Mouse (Mus musculus) cerebellum, adult 2 months (tissue): ENCODE data around the gene Krt33a. TPM values are rescaled to one million over a fixed set of nuclear protein-coding genes. Genes with fewer than 3 reads are reported as not detected.

ENCODE experiments used
- DNase-seq, 2 experiments: peaks; one replicate each; pipeline ENCODE4 v3.0.0; 2021
- H3K27ac ChIP-seq: fragments of 200-500 bp; 2 replicates; pipeline ENCODE4 v1.5.1; 2012; ENCODE audit warnings: low read length, control low read depth, inconsistent platforms; ENCODE audit not compliant: insufficient read depth
- H3K27me3 ChIP-seq: fragments of 200-500 bp; 2 replicates; pipeline ENCODE4 v1.6.1; 2012; ENCODE audit warnings: inconsistent platforms, mild to moderate bottlenecking, low read length, moderate library complexity; ENCODE audit not compliant: control insufficient read depth, insufficient read depth
- H3K4me1 ChIP-seq: fragments of 200-500 bp; 2 replicates; pipeline ENCODE4 v1.6.1; 2011; ENCODE audit warnings: low read length; ENCODE audit not compliant: control insufficient read depth, insufficient read depth
- H3K4me3 ChIP-seq: fragments of 200-500 bp; replicated peaks from 2 replicates; pipeline ENCODE3; 2011; ENCODE audit warnings: mild to moderate bottlenecking, low read depth, low read length, control low read depth; ENCODE audit not compliant: insufficient read depth
- CTCF ChIP-seq: fragments of 200-500 bp; IDR thresholded peaks from 2 replicates; pipeline ENCODE4 v1.5.1; 2011; ENCODE audit warnings: low read depth, mild to moderate bottlenecking, control low read depth, low read length, moderate library complexity, borderline replicate concordance; ENCODE audit not compliant: insufficient read depth
- POLR2A ChIP-seq: fragments of 200-500 bp; IDR thresholded peaks from 2 replicates; pipeline ENCODE4 v1.6.1; 2011; ENCODE audit warnings: low read length, control low read depth, borderline replicate concordance; ENCODE audit not compliant: insufficient read depth
- WGBS: fragments of 180-500 bp; shearing (Covaris S2); methylation state at CpG from one replicate; pipeline ENCODE4 v1.1.7; 2018; 5-methylcytosine and 5-hydroxymethylcytosine counted together
- polyA plus RNA-seq: library from polyadenylated mRNA; depleted of rRNA; stranded (reverse); fragments of >200 nt; gene quantifications from 2 replicates; pipeline ENCODE4 v1.2.3, GENCODE M21; 2012

Gene Krt33a
- polyA plus RNA-seq, 1 experiment: not detected

- H3K27ac ChIP-seq: no peak overlapping the region
- no peaks in the 10 kb centered on the region; the same call in 1 of the 2 replicates for H3K4me1 ChIP-seq
- no peaks in the 10 kb centered on the region for H3K27me3 ChIP-seq
These were observed 21.7 kb downstream of the Krt33a start for GRCm38 (mm10) chr11:99994384-99994661.

DNA sequence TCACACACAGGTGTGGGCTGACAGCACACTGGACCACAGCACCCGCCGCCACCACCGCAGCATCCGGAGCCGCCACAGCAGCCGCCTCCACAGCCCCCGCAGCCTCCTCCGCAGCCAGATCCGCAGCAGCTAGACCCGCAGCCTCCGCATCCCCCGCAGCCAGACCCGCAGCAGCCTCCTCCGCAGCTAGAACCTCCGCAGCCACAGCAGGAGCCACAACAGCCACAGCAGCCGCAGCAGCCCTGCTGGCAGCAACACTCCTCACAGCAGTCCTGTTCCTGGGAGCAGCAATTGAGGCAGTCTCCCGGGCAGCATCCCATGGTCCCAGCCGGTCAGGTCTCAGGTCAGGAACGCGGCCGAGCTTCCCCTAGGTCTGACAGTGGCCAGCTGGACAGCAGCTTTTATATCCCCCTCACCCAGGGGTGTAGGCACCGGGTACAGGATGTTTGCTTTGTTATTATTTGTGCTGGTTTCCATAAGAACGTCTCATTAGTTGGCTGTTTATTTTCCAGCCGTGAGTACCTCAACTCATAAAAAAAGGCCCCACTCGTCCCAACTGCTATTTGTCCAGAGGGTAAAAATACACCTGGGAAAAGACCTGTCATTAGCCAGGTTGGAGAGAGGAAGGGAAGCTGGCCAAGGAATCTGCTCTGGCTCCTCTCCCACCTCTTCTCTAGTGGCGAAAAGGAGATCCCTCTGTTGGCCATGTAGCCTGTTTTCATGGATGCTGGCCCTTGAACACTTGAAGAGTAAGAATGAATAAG lies 22.2 kb downstream of the Krt33a start, which contains the start of gene Krtap17-1:
Gene Krtap17-1, minus strand, starts transcription at position 375 of the 764 bp plus-strand sequence.
- H3K27me3 ChIP-seq: no peaks in the 10 kb centered on the region
- no peak for TF ChIP-seq CTCF
- TF ChIP-seq POLR2A: no peak
- no peaks in the 10 kb centered on the region; the same call in 1 of the 2 replicates for H3K4me1 ChIP-seq
- 26% methylated on average over 26 of the region's 26 CpGs for WGBS
- no peak for DNase-seq
- no peak within 1 kb of the TSS for H3K27ac ChIP-seq
- H3K4me3 ChIP-seq: no peak within 1 kb of the TSS

More at GRCm38 (mm10) chr11:99994384-99994661, 21.7 kb downstream of the Krt33a start:
- no peak for DNase-seq
- WGBS: 73% methylated on average over 4 of the region's 4 CpGs
- no peak overlapping the region for H3K4me3 ChIP-seq
- TF ChIP-seq POLR2A (no peak), CTCF (no peak)

DNA sequence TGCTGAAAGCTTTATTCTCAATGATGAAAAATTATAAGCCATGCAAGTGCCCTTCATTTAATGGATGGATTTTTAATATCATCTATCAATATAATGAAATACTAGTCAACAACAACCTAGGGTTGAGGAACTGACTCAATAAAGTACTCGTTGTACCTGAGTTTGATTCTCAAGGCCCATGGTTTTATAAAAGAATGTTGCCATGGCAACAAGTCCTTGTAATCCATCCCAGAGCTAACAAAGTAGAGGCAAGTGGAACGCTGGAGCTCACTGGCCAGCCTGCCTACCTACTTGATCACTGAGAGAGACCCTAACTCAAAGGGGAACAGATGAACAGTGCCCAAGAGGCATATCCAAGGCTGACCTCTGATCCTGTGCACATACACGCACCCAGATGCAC lies 25.4 kb downstream of the Krt33a start:
- TF ChIP-seq CTCF: no peak
- WGBS: 72% methylated on average over 3 of the region's 3 CpGs
- peaks cover 11% of the 10 kb centered on the region for H3K4me1 ChIP-seq
- H3K27ac ChIP-seq: no peak overlapping the region
- H3K4me3 ChIP-seq: no peak overlapping the region
- no peaks in the 10 kb centered on the region for H3K27me3 ChIP-seq
- no peak for DNase-seq

GRCm38 (mm10) chr11:99989881-99990405 lies 26.1 kb downstream of the Krt33a start:
- Histone ChIP-seq H3K27ac (no peak overlapping the region), H3K4me3 (no peak overlapping the region), H3K27me3 (no peaks in the 10 kb centered on the region), H3K4me1 (peaks cover 13% of the 10 kb centered on the region)
- 79% methylated on average over 6 of the region's 6 CpGs for WGBS
- TF ChIP-seq CTCF (no peak), POLR2A (no peak)
- DNase-seq: peak in 1 of 2 experiments; percentile 11

GRCm38 (mm10) chr11:99988530-99988929 lies 27.5 kb downstream of the Krt33a start:
- TF ChIP-seq POLR2A (no peak), CTCF (no peak)
- H3K4me3 ChIP-seq: no peak overlapping the region
- no peak overlapping the region for H3K27ac ChIP-seq
- no peaks in the 10 kb centered on the region for H3K27me3 ChIP-seq
- DNase-seq: no peak
- WGBS: 95% methylated on average over 3 of the region's 3 CpGs
- H3K4me1 ChIP-seq: peaks cover 15% of the 10 kb centered on the region

DNA sequence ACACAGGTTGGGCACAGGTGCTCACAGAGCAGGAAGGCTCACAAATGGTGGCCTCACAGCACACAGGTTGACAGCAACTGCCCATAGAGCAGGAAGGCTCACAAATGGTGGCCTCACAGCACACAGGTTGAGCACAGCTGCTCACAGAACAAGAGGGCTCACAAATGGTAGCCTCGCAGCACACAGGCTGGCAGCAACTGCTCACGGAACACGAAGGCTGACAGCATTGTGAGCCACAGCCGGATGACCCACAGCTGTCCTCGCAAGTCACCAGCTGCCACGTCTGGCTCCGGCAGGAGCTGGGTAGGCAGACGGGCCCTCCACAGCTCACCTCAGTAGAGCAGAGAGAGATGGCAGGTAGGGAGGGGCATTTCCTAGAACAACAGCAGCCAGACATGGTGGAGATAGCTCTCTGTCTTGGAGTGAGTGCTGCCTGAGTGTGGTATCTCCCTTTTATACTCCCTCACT lies 29.8 kb downstream of the Krt33a start, which contains the start of gene Krtap16-1:
Gene Krtap16-1, minus strand, starts transcription at position 418 of the 468 bp plus-strand sequence.
- WGBS: 71% methylated on average over 8 of the region's 8 CpGs
- no peak for DNase-seq
- Histone ChIP-seq H3K4me3 (no peak within 1 kb of the TSS), H3K27me3 (no peaks in the 10 kb centered on the region), H3K4me1 (peaks cover 15% of the 10 kb centered on the region), H3K27ac (peak within 1 kb of the TSS; percentile 26)
- no peak for TF ChIP-seq POLR2A
- no peak for TF ChIP-seq CTCF

GRCm38 (mm10) chr11:99985291-99986092 lies 30.5 kb downstream of the Krt33a start:
- WGBS: 10% methylated on average over 20 of the region's 20 CpGs
- peaks cover 15% of the 10 kb centered on the region for H3K4me1 ChIP-seq
- no peak overlapping the region for H3K4me3 ChIP-seq
- TF ChIP-seq POLR2A: no peak
- TF ChIP-seq CTCF: no peak
- H3K27me3 ChIP-seq: no peaks in the 10 kb centered on the region
- H3K27ac ChIP-seq: peak overlapping the region; percentile 26
- DNase-seq: peak; percentile 86 to 91

DNA sequence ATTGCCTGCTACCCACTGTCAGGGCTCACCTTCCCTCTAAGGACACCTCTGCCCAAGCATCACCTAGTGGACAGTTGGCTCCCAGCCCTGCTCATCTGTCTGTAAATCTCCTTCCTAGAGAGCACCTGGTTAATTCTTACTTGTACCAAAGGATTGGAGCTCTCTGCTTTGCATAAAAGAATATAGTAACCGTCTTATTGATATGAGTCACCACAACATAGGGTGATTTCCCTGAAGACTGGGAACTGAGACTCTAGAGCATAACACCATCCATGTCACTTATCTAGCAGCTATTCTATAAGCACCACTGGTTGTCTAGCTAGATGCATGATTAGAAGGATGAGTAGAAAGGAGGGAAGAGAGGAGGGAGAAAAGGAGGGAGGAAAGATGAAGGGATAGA lies 32.6 kb downstream of the Krt33a start:
- Histone ChIP-seq H3K27ac (no peak overlapping the region), H3K4me1 (peaks cover 15% of the 10 kb centered on the region), H3K4me3 (no peak overlapping the region), H3K27me3 (no peaks in the 10 kb centered on the region)
- 98% methylated on average over 1 of the region's 1 CpGs for WGBS
- no peak for DNase-seq
- TF ChIP-seq CTCF (no peak), POLR2A (no peak)
